Mouse (Mus musculus): ENCODE results near the gene Raf1. TPM values are rescaled to one million over a fixed set of nuclear protein-coding genes. Genes with fewer than 3 reads are reported as not detected.

Gene Raf1
- polyA plus RNA-seq, 1 experiment from 2014 or later: 104 TPM

DNA sequence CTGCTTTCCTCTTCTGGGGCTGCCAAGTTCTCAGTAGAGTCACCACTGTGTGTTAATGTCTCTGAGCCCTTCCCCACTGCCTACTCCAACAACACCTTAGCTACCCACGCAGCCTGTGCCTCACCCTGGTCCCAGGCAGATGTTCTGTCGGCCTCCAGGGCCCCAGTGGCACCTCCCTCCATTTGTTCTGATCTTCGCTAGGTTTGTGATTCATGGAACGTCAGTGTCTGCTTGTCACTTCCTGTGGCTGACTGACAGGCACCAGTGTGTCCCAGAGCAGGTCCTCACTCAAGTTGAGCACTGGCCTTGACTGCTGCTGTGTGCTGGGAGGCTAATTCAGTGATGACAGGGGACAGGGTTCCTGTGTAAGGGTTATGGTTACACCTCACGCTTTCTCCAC is 99.0 kb downstream of the Raf1 start:
- H3K36me3 ChIP-seq (ENCODE audit: control insufficient read depth, insufficient read depth): peaks cover 23% of the 10 kb centered on the region
- H3K4me1 ChIP-seq (ENCODE audit: control insufficient read depth, insufficient read depth, low read length): no peaks in the 10 kb centered on the region
- no peak overlapping the region for H3K4me2 ChIP-seq (ENCODE audit: low read depth, low read length)
- 79% methylated on average over 5 of the region's 5 CpGs for WGBS
- ATAC-seq (replicated peaks; ENCODE audit: extremely low read depth, insufficient read depth, low FRiP score): no peak
- H3K9ac ChIP-seq (ENCODE audit: low read length): no peak overlapping the region
- H3K27me3 ChIP-seq (ENCODE audit: control insufficient read depth, insufficient read depth, low read length): no peaks in the 10 kb centered on the region
- H3K9me3 ChIP-seq (replicated peaks; ENCODE audit: control insufficient read depth, low read length): peaks cover 3% of the 10 kb centered on the region; the same call in 1 of the 2 replicates
- no peak overlapping the region for H3K4me3 ChIP-seq (ENCODE audit: low read length)
- no peak overlapping the region for H3K27ac ChIP-seq (ENCODE audit: low read length)

DNA sequence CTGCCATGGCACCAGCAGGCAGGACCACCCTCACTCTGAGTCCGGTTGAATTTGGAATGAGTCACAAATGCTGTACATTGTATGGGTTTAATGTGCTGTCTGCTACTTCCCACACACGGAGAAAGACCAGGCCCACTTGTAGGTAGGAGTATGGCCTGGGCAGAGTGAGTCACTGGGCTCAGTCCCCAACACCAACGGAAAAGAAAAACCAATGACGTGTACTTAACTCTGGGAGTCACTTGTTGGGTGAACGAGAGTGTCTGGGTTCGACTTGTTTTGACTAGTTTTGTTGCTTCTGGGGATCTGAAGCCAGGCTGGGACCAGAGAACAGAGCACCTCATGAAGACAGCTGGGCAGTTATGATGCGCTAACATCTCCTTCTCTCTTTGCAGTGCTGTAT is 102.3 kb downstream of the Raf1 start:
- peaks cover 33% of the 10 kb centered on the region for H3K36me3 ChIP-seq (ENCODE audit: control insufficient read depth, insufficient read depth)
- 87% methylated on average over 7 of the region's 7 CpGs for WGBS

More for the DNA sequence above, 102.3 kb downstream of the Raf1 start:
- Histone ChIP-seq H3K4me3 (ENCODE audit: low read length) (no peak overlapping the region), H3K4me2 (ENCODE audit: low read depth, low read length) (no peak overlapping the region), H3K27ac (ENCODE audit: low read length) (no peak overlapping the region), H3K9ac (ENCODE audit: low read length) (no peak overlapping the region), H3K9me3 (replicated peaks; ENCODE audit: control insufficient read depth, low read length) (0 out of 2 replicates have a peak, but pooled peaks cover 4% of the 10 kb centered on the region), H3K27me3 (ENCODE audit: control insufficient read depth, insufficient read depth, low read length) (no peaks in the 10 kb centered on the region), H3K4me1 (ENCODE audit: control insufficient read depth, insufficient read depth, low read length) (no peaks in the 10 kb centered on the region)
- ATAC-seq (replicated peaks; ENCODE audit: extremely low read depth, insufficient read depth, low FRiP score): no peak

Other genes starting within 250 kb of the Raf1 start
- 17.6 and 19.0 TPM in 2 replicates for gene Tsen2, start 132.0 kb downstream of the Raf1 start, polyA plus RNA-seq (2015; fragmentation: Nextera tagmentation; extraction: Ambion mirVana)
- gene Mkrn2os, start 84.1 kb downstream of the Raf1 start, polyA plus RNA-seq (2015; fragmentation: Nextera tagmentation; extraction: Ambion mirVana): 0.17 and 0.54 TPM in 2 replicates
- gene Mkrn2, start 74.7 kb downstream of the Raf1 start, polyA plus RNA-seq (2015; fragmentation: Nextera tagmentation; extraction: Ambion mirVana): 26.2 and 26.7 TPM in 2 replicates
- 1.1 and 1.3 TPM in 2 replicates for gene Tmem40, start 85.8 kb upstream of the Raf1 start, polyA plus RNA-seq (2015; fragmentation: Nextera tagmentation; extraction: Ambion mirVana)
- 42.0 and 49.8 TPM in 2 replicates for gene Cand2, start 97.9 kb upstream of the Raf1 start, polyA plus RNA-seq (2015; fragmentation: Nextera tagmentation; extraction: Ambion mirVana)
- 1,011 and 1,085 TPM in 2 replicates for gene Rpl32, start 132.1 kb upstream of the Raf1 start, polyA plus RNA-seq (2015; fragmentation: Nextera tagmentation; extraction: Ambion mirVana)
- 0.51 and 0.59 TPM in 2 replicates for gene Efcab12, start 161.8 kb upstream of the Raf1 start, polyA plus RNA-seq (2015; fragmentation: Nextera tagmentation; extraction: Ambion mirVana)
- gene Mbd4, start 176.7 kb upstream of the Raf1 start, polyA plus RNA-seq (2015; fragmentation: Nextera tagmentation; extraction: Ambion mirVana): 10.2 and 12.5 TPM in 2 replicates
- 21.4 and 23.0 TPM in 2 replicates for gene Ift122, start 176.8 kb upstream of the Raf1 start, polyA plus RNA-seq (2015; fragmentation: Nextera tagmentation; extraction: Ambion mirVana)